Mouse (Mus musculus) limb, embryonic 13.5 days (tissue): ENCODE results near the gene Nbas. TPM values are rescaled to one million over a fixed set of nuclear protein-coding genes. Genes with fewer than 3 reads are reported as not detected.
A peak's percentile ranks its signal among the peaks of the same experiment; 100 is the strongest.

Experiments used
- ATAC-seq: fragments of 200-750 bp; cut with Nextera tagmentation; 2 replicates; pipeline ENCODE4 v1.8.0; 2017; ENCODE audit warnings: low read depth, moderate number of reproducible peaks, moderate TSS enrichment; ENCODE audit not compliant: low FRiP score
- H3K27ac ChIP-seq: fragments of 300-500 bp; sonication (generic); 2 replicates; pipeline ENCODE4 v1.5.1; 2015; ENCODE audit warnings: inconsistent platforms, mild to moderate bottlenecking, moderate library complexity
- H3K27me3 ChIP-seq: fragments of 300-500 bp; sonication (generic); 2 replicates; pipeline ENCODE4 v1.6.1; 2015; ENCODE audit warnings: mild to moderate bottlenecking, inconsistent platforms
- H3K36me3 ChIP-seq: fragments of 300-500 bp; sonication (generic); 2 replicates; pipeline ENCODE4 v1.6.1; 2015; ENCODE audit warnings: inconsistent platforms, mild to moderate bottlenecking, moderate library complexity
- H3K4me1 ChIP-seq: fragments of 300-500 bp; sonication (generic); 2 replicates; pipeline ENCODE4 v1.6.1; 2015; ENCODE audit warnings: inconsistent platforms
- H3K4me2 ChIP-seq: fragments of 300-500 bp; sonication (generic); replicated peaks from 2 replicates; pipeline ENCODE4 v1.6.1; 2015; ENCODE audit warnings: inconsistent platforms, mild to moderate bottlenecking, moderate library complexity
- H3K4me3 ChIP-seq: fragments of 300-500 bp; sonication (generic); 2 replicates; pipeline ENCODE4 v1.5.1; 2015; ENCODE audit warnings: moderate library complexity, mild to moderate bottlenecking, inconsistent platforms
- H3K9ac ChIP-seq: fragments of 300-500 bp; sonication (generic); 2 replicates; pipeline ENCODE4 v1.6.1; 2015; ENCODE audit warnings: mild to moderate bottlenecking, inconsistent platforms
- H3K9me3 ChIP-seq: fragments of 300-500 bp; sonication (generic); 2 replicates; pipeline ENCODE4 v1.6.1; 2016; ENCODE audit warnings: inconsistent platforms
- WGBS: fragments of 180-500 bp; shearing (Covaris S2); methylation state at CpG from one replicate; pipeline ENCODE4 v1.1.7; 2015; 5-methylcytosine and 5-hydroxymethylcytosine counted together
- polyA plus RNA-seq: library from polyadenylated mRNA; unstranded; fragments of >200 nt; fragmentation: Nextera tagmentation; extraction: Ambion mirVana; gene quantifications from 2 replicates; pipeline ENCODE4 v1.2.1, GENCODE M21; 2015

The Nbas gene
- polyA plus RNA-seq, 1 experiment from 2014 or later: 15.9 TPM

DNA sequence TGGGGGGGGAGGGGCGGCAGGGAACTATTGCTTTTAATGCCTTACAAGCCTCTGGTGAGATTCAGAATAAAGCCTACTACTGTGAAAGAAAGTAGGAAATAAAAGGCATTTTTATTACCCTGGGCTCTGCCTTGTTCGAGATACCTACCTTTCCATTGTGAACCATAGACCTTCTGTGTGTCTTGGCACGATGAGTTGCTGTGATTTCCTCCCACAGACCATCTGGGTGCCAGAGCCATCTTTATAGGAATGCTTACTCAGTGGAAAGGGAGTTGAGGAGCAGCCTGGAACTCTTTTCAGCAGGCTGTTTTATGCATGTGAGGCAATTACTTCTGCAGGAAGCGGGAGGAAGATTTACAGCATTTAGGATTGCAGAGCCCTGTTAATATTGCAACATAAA, 329.6 kb downstream of the Nbas start:
- H3K9ac ChIP-seq: no peak overlapping the region
- H3K4me2 ChIP-seq: no peak overlapping the region
- ATAC-seq: peak; percentile 89; the same call in 1 of the 2 replicates
- H3K4me3 ChIP-seq: no peak overlapping the region
- 23% methylated on average over 4 of the region's 4 CpGs for WGBS
- H3K36me3 ChIP-seq: no peaks in the 10 kb centered on the region
- peak overlapping the region; percentile 16; the same call in 1 of the 2 replicates for H3K27ac ChIP-seq
- H3K4me1 ChIP-seq: peaks cover 10% of the 10 kb centered on the region; the same call in 1 of the 2 replicates
- no peaks in the 10 kb centered on the region for H3K9me3 ChIP-seq
- H3K27me3 ChIP-seq: no peaks in the 10 kb centered on the region

GRCm38 (mm10) chr12:13602414-13602813, 333.5 kb downstream of the Nbas start:
- Histone ChIP-seq H3K4me1 (peaks cover 10% of the 10 kb centered on the region; the same call in 1 of the 2 replicates), H3K9ac (no peak overlapping the region), H3K36me3 (no peaks in the 10 kb centered on the region), H3K4me3 (no peak overlapping the region), H3K27me3 (no peaks in the 10 kb centered on the region), H3K4me2 (no peak overlapping the region), H3K9me3 (no peaks in the 10 kb centered on the region), H3K27ac (no peak overlapping the region)
- ATAC-seq: no peak

DNA sequence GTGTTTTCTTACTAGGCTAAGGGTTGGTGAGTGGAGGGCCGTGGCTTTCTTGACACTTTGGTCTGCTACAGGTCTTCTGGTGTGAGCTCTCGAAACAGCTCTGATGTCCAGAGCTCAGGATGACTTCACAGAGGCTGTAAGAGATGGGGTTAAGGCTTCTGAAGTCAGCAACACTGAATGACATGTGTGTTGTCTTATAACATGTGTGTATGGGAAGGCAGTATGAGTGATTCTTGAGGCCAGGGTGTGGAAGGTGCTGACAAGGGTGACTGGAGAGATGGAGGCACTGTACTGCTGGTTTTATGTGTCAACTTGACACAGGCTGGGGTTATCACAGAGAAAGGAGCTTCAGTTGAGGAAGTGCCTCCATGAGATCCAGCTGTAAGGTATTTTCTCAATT, 338.1 kb downstream of the Nbas start:
- Histone ChIP-seq H3K4me1 (no peaks in the 10 kb centered on the region), H3K27me3 (no peaks in the 10 kb centered on the region), H3K4me2 (no peak overlapping the region), H3K36me3 (no peaks in the 10 kb centered on the region), H3K9me3 (no peaks in the 10 kb centered on the region), H3K4me3 (no peak overlapping the region), H3K9ac (no peak overlapping the region), H3K27ac (no peak overlapping the region)
- no peak for ATAC-seq
- whole genome bisulfite sequencing: 84% methylated on average over 2 of the region's 2 CpGs

GRCm38 (mm10) chr12:13609027-13609426, 340.1 kb downstream of the Nbas start:
- H3K4me2 ChIP-seq: no peak overlapping the region
- H3K4me3 ChIP-seq: no peak overlapping the region
- no peaks in the 10 kb centered on the region for H3K4me1 ChIP-seq
- H3K9ac ChIP-seq: no peak overlapping the region
- no peaks in the 10 kb centered on the region for H3K27me3 ChIP-seq
- ATAC-seq: no peak
- H3K36me3 ChIP-seq: no peaks in the 10 kb centered on the region
- WGBS: 72% methylated on average over 11 of the region's 11 CpGs
- no peak overlapping the region for H3K27ac ChIP-seq
- H3K9me3 ChIP-seq: no peaks in the 10 kb centered on the region

GRCm38 (mm10) chr12:13613041-13613440, 344.1 kb downstream of the Nbas start:
- no peak overlapping the region for H3K4me3 ChIP-seq
- no peak for ATAC-seq

GRCm38 (mm10) chr12:13615661-13616060, 346.7 kb downstream of the Nbas start:
- Histone ChIP-seq H3K27ac (no peak overlapping the region), H3K4me1 (no peaks in the 10 kb centered on the region), H3K27me3 (no peaks in the 10 kb centered on the region), H3K9ac (no peak overlapping the region), H3K9me3 (no peaks in the 10 kb centered on the region), H3K4me2 (no peak overlapping the region), H3K36me3 (no peaks in the 10 kb centered on the region), H3K4me3 (no peak overlapping the region)
- WGBS: 78% methylated on average over 7 of the region's 7 CpGs
- no peak for ATAC-seq

More at GRCm38 (mm10) chr12:13613041-13613440, 344.1 kb downstream of the Nbas start:
- H3K27me3 ChIP-seq: no peaks in the 10 kb centered on the region
- no peak overlapping the region for H3K9ac ChIP-seq
- H3K9me3 ChIP-seq: no peaks in the 10 kb centered on the region
- no peak overlapping the region for H3K27ac ChIP-seq
- no peaks in the 10 kb centered on the region for H3K36me3 ChIP-seq
- WGBS: 18% methylated on average over 2 of the region's 2 CpGs
- H3K4me2 ChIP-seq: no peak overlapping the region
- H3K4me1 ChIP-seq: no peaks in the 10 kb centered on the region

DNA sequence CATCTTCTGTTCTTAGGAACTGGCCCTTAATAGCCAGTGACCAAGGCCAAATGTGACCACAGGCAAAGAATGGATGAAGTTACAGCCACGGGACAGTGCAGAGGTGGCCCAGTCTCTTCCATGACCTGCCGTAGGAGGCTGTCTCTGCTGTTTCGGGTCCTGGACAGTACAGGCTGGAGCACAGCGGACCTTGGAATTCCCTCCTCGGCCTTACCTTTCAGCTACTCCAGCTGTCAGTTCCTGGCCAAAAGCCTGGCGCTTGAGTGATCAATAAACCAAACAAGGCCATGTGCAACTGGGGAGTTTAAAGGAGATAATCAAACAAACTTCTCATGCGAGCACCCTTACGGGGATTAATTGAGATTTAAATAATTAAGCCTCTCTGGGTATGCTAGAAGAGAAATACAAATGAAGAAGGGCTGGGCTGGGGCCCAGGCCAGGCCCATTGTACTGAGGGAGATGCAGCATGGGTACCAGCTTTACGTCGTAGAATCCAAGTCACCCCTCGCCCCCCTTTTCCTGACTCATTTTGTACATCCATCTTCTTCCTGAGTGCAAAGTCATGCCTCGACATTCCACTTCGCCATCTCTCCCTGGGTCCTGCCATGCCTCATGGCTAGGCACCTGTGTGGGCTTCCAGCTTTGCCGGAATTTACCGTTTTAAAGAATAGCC, 353.4 kb downstream of the Nbas start:
- Histone ChIP-seq H3K9ac (no peak overlapping the region), H3K9me3 (no peaks in the 10 kb centered on the region), H3K27me3 (no peaks in the 10 kb centered on the region), H3K4me1 (no peaks in the 10 kb centered on the region), H3K27ac (no peak overlapping the region), H3K4me3 (no peak overlapping the region), H3K36me3 (no peaks in the 10 kb centered on the region), H3K4me2 (no peak overlapping the region)
- WGBS: 87% methylated on average over 15 of the region's 15 CpGs
- ATAC-seq: no peak

DNA sequence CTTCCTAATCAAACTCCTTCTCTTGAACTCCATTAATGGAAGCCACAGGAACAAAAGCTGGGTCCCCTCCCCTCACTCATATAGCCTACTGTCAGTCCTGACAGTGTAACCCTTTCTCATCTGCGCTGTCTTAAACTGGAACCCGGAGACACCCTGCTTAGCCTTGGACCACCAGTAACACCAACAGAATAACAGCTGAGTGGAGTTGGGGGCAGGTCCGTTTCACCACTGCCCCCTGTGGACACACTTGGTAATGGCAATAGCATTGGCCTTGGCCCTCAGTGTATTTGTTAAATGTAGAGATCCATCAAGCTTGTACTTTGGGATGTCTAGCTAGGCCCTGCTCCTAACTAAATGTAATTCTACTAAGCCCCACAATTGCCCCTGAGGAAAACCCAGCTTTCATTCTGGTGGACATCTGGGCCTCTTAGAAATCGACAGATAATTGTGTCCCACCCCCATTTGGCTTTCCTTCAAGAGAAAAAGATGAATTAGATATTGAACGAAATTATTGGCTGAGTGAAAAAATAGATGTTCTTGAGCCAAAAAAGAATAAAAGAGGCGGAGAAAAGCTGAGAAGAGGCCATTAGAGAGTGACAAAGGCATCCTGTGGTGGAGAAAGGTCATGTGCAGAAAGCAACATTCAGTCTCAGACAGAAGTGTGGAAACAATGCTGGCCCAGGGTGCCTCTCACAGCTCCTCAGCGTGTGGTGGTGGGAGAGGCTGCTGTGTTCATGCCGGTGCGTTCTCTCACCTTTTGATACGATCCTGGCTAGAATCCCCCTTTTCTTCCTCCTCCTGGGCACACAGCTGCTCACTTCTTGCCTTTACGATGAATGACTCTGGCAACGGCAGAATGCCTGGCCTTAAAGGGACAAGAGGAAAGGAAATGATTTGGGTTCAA, 358.1 kb downstream of the Nbas start:
- Histone ChIP-seq H3K4me1 (no peaks in the 10 kb centered on the region), H3K4me2 (no peak overlapping the region), H3K27ac (no peak overlapping the region), H3K27me3 (no peaks in the 10 kb centered on the region), H3K4me3 (no peak overlapping the region), H3K9me3 (no peaks in the 10 kb centered on the region), H3K36me3 (no peaks in the 10 kb centered on the region), H3K9ac (no peak overlapping the region)
- ATAC-seq: no peak
- WGBS: 60% methylated on average over 12 of the region's 12 CpGs

Other genes starting within 250 kb of the Nbas start
- gene Ddx1, start 19.9 kb upstream of the Nbas start, polyA plus RNA-seq: 145 and 153 TPM in 2 replicates